Mouse (Mus musculus): ENCODE measurements at regions not wholly inside any gene's neighbourhood (a gene's known extent, or its start where the extent isn't known, plus 50 kb on each side); places are given as distances from the start of the nearest gene placed in this dataset.

GRCm38 (mm10) chr3:115580131-115580932, 134.5 kb downstream of the S1pr1 start:
- TF ChIP-seq CTCF (IDR thresholded peaks at IDR 0.05; ENCODE audit: control insufficient read depth, insufficient read depth, insufficient read length) (no peak), USF1 (IDR thresholded peaks at IDR 0.05; ENCODE audit: low read depth) (no peak), CEBPB (IDR thresholded peaks at IDR 0.05; ENCODE audit: low read depth) (no peak), FOSL1 (IDR thresholded peaks at IDR 0.05; ENCODE audit: insufficient read depth, low read length, poor library complexity, severe bottlenecking) (no peak)

Data from C2C12 (cell line).